Mouse (Mus musculus) liver, adult 2 months (tissue): Measurements from ENCODE around the gene Rbm20.

ENCODE experiments used
- CTCF ChIP-seq: fragments of 200-500 bp; IDR thresholded peaks from 2 replicates; pipeline ENCODE4 v1.5.1; 2011; ENCODE audit warnings: low read depth, low read length, control low read depth
- POLR2A ChIP-seq: fragments of 200-500 bp; IDR thresholded peaks from 2 replicates; pipeline ENCODE4 v1.6.1; 2011; ENCODE audit warnings: low read length, control low read depth; ENCODE audit not compliant: insufficient read depth; ENCODE audit errors: extremely low read depth

GRCm38 (mm10) chr19:53791751-53792720 is 114.9 kb downstream of the Rbm20 start:
- TF ChIP-seq CTCF, result no peak
- TF ChIP-seq POLR2A, result no peak
